Mouse (Mus musculus) brain, embryonic 14.5 days (tissue): ENCODE results near the gene Abcg4.

Source experiments
- CTCF ChIP-seq: fragments of 200-500 bp; IDR thresholded peaks from 2 replicates; pipeline ENCODE4 v1.5.1; 2012; ENCODE audit warnings: inconsistent platforms, mild to moderate bottlenecking, moderate library complexity, borderline replicate concordance; ENCODE audit not compliant: insufficient read depth, insufficient read length; ENCODE audit errors: extremely low read depth
- POLR2A ChIP-seq: fragments of 200-500 bp; IDR thresholded peaks from 2 replicates; pipeline ENCODE4 v1.6.1; 2012; ENCODE audit warnings: mild to moderate bottlenecking, inconsistent platforms, borderline replicate concordance; ENCODE audit not compliant: poor library complexity, insufficient read depth, insufficient read length, severe bottlenecking; ENCODE audit errors: extremely low read depth

- TF ChIP-seq CTCF (no peak), POLR2A (no peak)
These were observed 47.5 kb downstream of the Abcg4 start for GRCm38 (mm10) chr9:44240911-44241310.
